Mouse (Mus musculus) midbrain, embryonic 14.5 days (tissue): ENCODE measurements around the gene Rundc3a. TPM values are rescaled to one million over a fixed set of nuclear protein-coding genes. Genes with fewer than 3 reads are reported as not detected.
"Not testable (repeated sequence)": the region's sequence is repeated elsewhere in the genome, so short reads cannot be mapped to it uniquely, and the experiment has no call there.

Experiments used
- ATAC-seq: fragments of 200-750 bp; cut with Nextera tagmentation; 2 replicates; pipeline ENCODE4 v1.8.0; 2017; ENCODE audit warnings: moderate number of reproducible peaks, moderate library complexity; ENCODE audit not compliant: low FRiP score, low TSS enrichment
- DNase-seq: peaks from one replicate; pipeline ENCODE4 v3.0.0-alpha.2; 2015
- H3K27ac ChIP-seq: fragments of 300-500 bp; sonication (generic); replicated peaks from 2 replicates; pipeline ENCODE4 v1.5.1; 2014; ENCODE audit warnings: mild to moderate bottlenecking, low read depth, low read length, moderate library complexity
- H3K27me3 ChIP-seq: fragments of 300-500 bp; sonication (generic); 2 replicates; pipeline ENCODE4 v1.6.1; 2014; ENCODE audit warnings: low read length, control low read depth, mixed read lengths; ENCODE audit not compliant: control insufficient read depth, insufficient read depth
- H3K36me3 ChIP-seq: fragments of 300-500 bp; sonication (generic); 2 replicates; pipeline ENCODE4 v1.6.1; 2014; ENCODE audit warnings: low read length, control low read depth; ENCODE audit not compliant: control insufficient read depth, insufficient read depth
- H3K4me1 ChIP-seq: fragments of 300-500 bp; sonication (generic); 2 replicates; pipeline ENCODE4 v1.6.1; 2014; ENCODE audit warnings: mild to moderate bottlenecking, antibody characterized with exemption, low read length, control low read depth; ENCODE audit not compliant: control insufficient read depth, insufficient read depth
- H3K4me2 ChIP-seq: fragments of 300-500 bp; sonication (generic); 2 replicates; pipeline ENCODE4 v1.6.1; 2014; ENCODE audit warnings: mild to moderate bottlenecking, low read length, moderate library complexity
- H3K4me3 ChIP-seq: fragments of 300-500 bp; sonication (generic); replicated peaks from 2 replicates; pipeline ENCODE4 v1.5.1; 2014; ENCODE audit warnings: low read depth, low read length
- H3K9ac ChIP-seq: fragments of 300-500 bp; sonication (generic); replicated peaks from 2 replicates; pipeline ENCODE4 v1.6.1; 2014; ENCODE audit warnings: mild to moderate bottlenecking, low read length, moderate library complexity
- H3K9me3 ChIP-seq: fragments of 300-500 bp; sonication (generic); 2 replicates; pipeline ENCODE4 v1.6.1; 2016; ENCODE audit warnings: low read length, control low read depth, mixed read lengths; ENCODE audit not compliant: control insufficient read depth
- WGBS: fragments of 180-500 bp; shearing (Covaris S2); extraction: QIAGEN DNeasy Blood & Tissue Kit; methylation state at CpG from one replicate; pipeline ENCODE4 v1.1.7; 2014; 5-methylcytosine and 5-hydroxymethylcytosine counted together
- polyA plus RNA-seq: library from polyadenylated mRNA; unstranded; fragments of >200 nt; fragmentation: Nextera tagmentation; extraction: Ambion mirVana; gene quantifications from 2 replicates; pipeline ENCODE4 v1.2.1, GENCODE M21; 2014

Gene Rundc3a
- polyA plus RNA-seq, 1 experiment from 2014 or later = 113 TPM

GRCm38 (mm10) chr11:102382794-102383193 lies 10.4 kb upstream of the Rundc3a start:
- H3K9ac ChIP-seq = no peak overlapping the region
- H3K27me3 ChIP-seq = no peaks in the 10 kb centered on the region
- H3K4me1 ChIP-seq = no peaks in the 10 kb centered on the region
- H3K27ac ChIP-seq = no peak overlapping the region
- H3K4me3 ChIP-seq = no peak overlapping the region
- ATAC-seq (no peak), DNase-seq (no peak)
- H3K9me3 ChIP-seq = no peaks in the 10 kb centered on the region
- no peak overlapping the region for H3K4me2 ChIP-seq
- H3K36me3 ChIP-seq = no peaks in the 10 kb centered on the region
- WGBS = 92% methylated on average over 3 of the region's 3 CpGs

GRCm38 (mm10) chr11:102383365-102384136 lies 9.7 kb upstream of the Rundc3a start:
- ATAC-seq = no peak
- no peak for DNase-seq
- H3K4me1 ChIP-seq = no peaks in the 10 kb centered on the region
- no peak overlapping the region for H3K4me3 ChIP-seq
- no peak overlapping the region for H3K27ac ChIP-seq
- no peak overlapping the region for H3K9ac ChIP-seq
- WGBS = 95% methylated on average over 1 of the region's 1 CpGs
- H3K36me3 ChIP-seq = no peaks in the 10 kb centered on the region
- no peak overlapping the region for H3K4me2 ChIP-seq
- H3K9me3 ChIP-seq = no peaks in the 10 kb centered on the region
- H3K27me3 ChIP-seq = no peaks in the 10 kb centered on the region

GRCm38 (mm10) chr11:102384418-102384817 lies 8.8 kb upstream of the Rundc3a start:
- Histone ChIP-seq H3K27ac (no peak overlapping the region), H3K4me3 (no peak overlapping the region), H3K4me2 (no peak overlapping the region), H3K4me1 (no peaks in the 10 kb centered on the region), H3K9ac (no peak overlapping the region), H3K27me3 (no peaks in the 10 kb centered on the region), H3K36me3 (no peaks in the 10 kb centered on the region), H3K9me3 (no peaks in the 10 kb centered on the region)
- WGBS = 87% methylated on average over 2 of the region's 2 CpGs
- DNase-seq = no peak
- ATAC-seq = no peak

GRCm38 (mm10) chr11:102385075-102385474 lies 8.1 kb upstream of the Rundc3a start:
- no peaks in the 10 kb centered on the region for H3K4me1 ChIP-seq
- no peaks in the 10 kb centered on the region for H3K9me3 ChIP-seq
- no peaks in the 10 kb centered on the region for H3K36me3 ChIP-seq
- no peaks in the 10 kb centered on the region for H3K27me3 ChIP-seq
- WGBS = 63% methylated on average over 4 of the region's 4 CpGs
- no peak overlapping the region for H3K27ac ChIP-seq
- H3K4me2 ChIP-seq = no peak overlapping the region
- ATAC-seq (no peak), DNase-seq (no peak)
- no peak overlapping the region for H3K4me3 ChIP-seq
- no peak overlapping the region for H3K9ac ChIP-seq

- H3K9me3 ChIP-seq = no peaks in the 10 kb centered on the region
- H3K36me3 ChIP-seq = no peaks in the 10 kb centered on the region
- H3K9ac ChIP-seq = no peak overlapping the region
- DNase-seq (no peak), ATAC-seq (no peak)
- no peak overlapping the region for H3K27ac ChIP-seq
- H3K4me3 ChIP-seq = no peak overlapping the region
- WGBS = 73% methylated on average over 5 of the region's 5 CpGs
- H3K4me2 ChIP-seq = no peak overlapping the region
- H3K4me1 ChIP-seq = no peaks in the 10 kb centered on the region
- no peaks in the 10 kb centered on the region for H3K27me3 ChIP-seq
Measured at GRCm38 (mm10) chr11:102386121-102386520, 7.1 kb upstream of the Rundc3a start.

GRCm38 (mm10) chr11:102389436-102389835 lies 3.8 kb upstream of the Rundc3a start:
- not testable (repeated sequence) for H3K36me3 ChIP-seq, H3K4me3 ChIP-seq, H3K4me2 ChIP-seq, DNase-seq, H3K9ac ChIP-seq, H3K27ac ChIP-seq, H3K9me3 ChIP-seq, ATAC-seq, H3K27me3 ChIP-seq
- H3K4me1 ChIP-seq = peaks cover 12% of the 10 kb centered on the region
- 90% methylated on average over 4 of the region's 5 CpGs for WGBS

GRCm38 (mm10) chr11:102392441-102393237 lies 564 bp upstream of the Rundc3a start:
- Histone ChIP-seq H3K27me3 (no peaks in the 10 kb centered on the region), H3K9ac (peak overlapping the region; percentile 93), H3K9me3 (no peaks in the 10 kb centered on the region), H3K4me1 (peaks cover 42% of the 10 kb centered on the region), H3K27ac (peak overlapping the region; percentile 96), H3K4me3 (peak overlapping the region; percentile 89), H3K4me2 (peak overlapping the region; percentile 95), H3K36me3 (no peaks in the 10 kb centered on the region)
- DNase-seq = no peak
- peak; percentile 59 for ATAC-seq
- WGBS = 20% methylated on average over 15 of the region's 15 CpGs

- DNase-seq (peak; percentile 82), ATAC-seq (peak; percentile 49)
- Histone ChIP-seq H3K27me3 (no peaks in the 10 kb centered on the region), H3K36me3 (peaks cover 6% of the 10 kb centered on the region), H3K4me3 (peak overlapping the region; percentile 89), H3K4me1 (peaks cover 50% of the 10 kb centered on the region), H3K27ac (peak overlapping the region; percentile 96), H3K9me3 (no peaks in the 10 kb centered on the region), H3K4me2 (peak overlapping the region; percentile 95), H3K9ac (peak overlapping the region; percentile 93)
- WGBS = 5% methylated on average over 17 of the region's 17 CpGs
Measured at GRCm38 (mm10) chr11:102393719-102394420, 667 bp downstream of the Rundc3a start.
